Mouse (Mus musculus): ENCODE results near the gene Med21. TPM values are rescaled to one million over a fixed set of nuclear protein-coding genes. Genes with fewer than 3 reads are reported as not detected.
A peak's percentile ranks its signal among the peaks of the same experiment; 100 is the strongest.

The Med21 gene
- 125 and 135 TPM in 2 replicates for polyA plus RNA-seq (2014; fragmentation: Nextera tagmentation; extraction: Ambion mirVana)

- peak; percentile 97 for ATAC-seq (ENCODE audit: low FRiP score)
- no peaks in the 10 kb centered on the region for H3K36me3 ChIP-seq (ENCODE audit: control insufficient read depth, insufficient read depth, low read length)
- peak within 1 kb of the TSS; percentile 77 for H3K4me3 ChIP-seq (ENCODE audit: low read depth, low read length)
- H3K9ac ChIP-seq (ENCODE audit: low read length) = peak within 1 kb of the TSS; percentile 95
- 1% methylated on average over 60 of the region's 60 CpGs for WGBS
- peak; percentile 99 for DNase-seq (ENCODE audit: low spot score, missing footprints)
- H3K4me1 ChIP-seq (ENCODE audit: control insufficient read depth, insufficient read depth, low read length) = peaks cover 7% of the 10 kb centered on the region
- H3K27me3 ChIP-seq (ENCODE audit: control insufficient read depth, insufficient read depth, low read length) = no peaks in the 10 kb centered on the region
- peak within 1 kb of the TSS; percentile 82 for H3K4me2 ChIP-seq
- H3K9me3 ChIP-seq (ENCODE audit: control insufficient read depth, low read length) = no peaks in the 10 kb centered on the region
- H3K27ac ChIP-seq (ENCODE audit: low read depth, low read length) = peak within 1 kb of the TSS; percentile 69; the same call in 1 of the 2 replicates
Observed at GRCm38 (mm10) chr6:146642276-146643183, at the start of gene Med21, which contains the start of gene Tm7sf3. Med21 (plus strand) TSS chr6:146642547. Tm7sf3 (minus strand) TSS chr6:146642824.

DNA sequence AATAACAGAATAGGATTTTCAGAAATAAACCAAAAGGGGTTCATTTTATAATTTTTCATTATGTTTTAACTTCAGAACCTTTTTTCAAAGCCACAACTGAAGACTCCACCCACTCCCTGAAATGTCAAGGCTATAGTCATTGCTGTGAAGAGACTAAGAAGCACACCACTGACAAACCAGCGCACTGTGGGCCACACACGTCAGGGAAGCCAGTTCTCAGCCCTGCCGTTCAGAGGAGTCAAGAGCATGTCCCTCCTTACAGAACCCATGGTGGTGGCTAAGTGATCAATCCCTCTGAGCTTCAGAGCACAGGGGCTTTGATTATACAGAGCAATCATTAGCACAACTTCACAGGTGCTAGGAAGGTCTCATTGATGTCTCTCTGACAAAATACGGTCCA lies 39.7 kb upstream of the Med21 start:
- H3K4me1 ChIP-seq (ENCODE audit: control insufficient read depth, insufficient read depth, low read length) = no peaks in the 10 kb centered on the region
- ATAC-seq (ENCODE audit: low FRiP score) (no peak), DNase-seq (ENCODE audit: low spot score, missing footprints) (no peak)
- no peak overlapping the region for H3K4me3 ChIP-seq (ENCODE audit: low read depth, low read length)
- no peak overlapping the region for H3K4me2 ChIP-seq
- no peak overlapping the region for H3K27ac ChIP-seq (ENCODE audit: low read depth, low read length)
- H3K27me3 ChIP-seq (ENCODE audit: control insufficient read depth, insufficient read depth, low read length) = no peaks in the 10 kb centered on the region
- no peak overlapping the region for H3K9ac ChIP-seq (ENCODE audit: low read length)
- H3K9me3 ChIP-seq (ENCODE audit: control insufficient read depth, low read length) = no peaks in the 10 kb centered on the region
- 89% methylated on average over 4 of the region's 4 CpGs for WGBS
- H3K36me3 ChIP-seq (ENCODE audit: control insufficient read depth, insufficient read depth, low read length) = peaks cover 15% of the 10 kb centered on the region

DNA sequence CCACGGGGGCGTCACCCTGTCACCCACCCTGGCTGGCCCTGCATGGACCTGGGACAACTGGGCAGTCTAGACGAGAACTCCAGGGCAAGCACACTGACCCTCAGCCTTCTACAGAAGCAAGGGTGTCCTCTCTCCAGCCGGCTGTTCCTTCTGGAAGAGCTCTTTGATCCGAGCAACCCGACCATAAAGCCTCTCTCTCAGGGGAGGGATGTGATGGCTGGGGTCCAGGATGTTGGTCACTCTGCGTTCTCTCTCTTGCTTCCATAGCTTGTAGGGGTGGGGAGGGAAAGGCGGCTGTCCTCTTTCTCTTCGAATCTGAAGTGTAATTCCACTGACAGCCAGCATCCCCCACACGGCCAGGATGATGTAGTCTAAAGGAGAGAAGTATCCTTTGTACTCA lies 38.7 kb upstream of the Med21 start:
- no peak overlapping the region for H3K27ac ChIP-seq (ENCODE audit: low read depth, low read length)
- no peaks in the 10 kb centered on the region for H3K9me3 ChIP-seq (ENCODE audit: control insufficient read depth, low read length)
- H3K4me3 ChIP-seq (ENCODE audit: low read depth, low read length) = no peak overlapping the region
- WGBS = 83% methylated on average over 10 of the region's 10 CpGs
- ATAC-seq (ENCODE audit: low FRiP score) (no peak), DNase-seq (ENCODE audit: low spot score, missing footprints) (no peak)
- no peaks in the 10 kb centered on the region for H3K27me3 ChIP-seq (ENCODE audit: control insufficient read depth, insufficient read depth, low read length)
- no peak overlapping the region for H3K4me2 ChIP-seq
- no peaks in the 10 kb centered on the region for H3K4me1 ChIP-seq (ENCODE audit: control insufficient read depth, insufficient read depth, low read length)
- no peak overlapping the region for H3K9ac ChIP-seq (ENCODE audit: low read length)
- peaks cover 15% of the 10 kb centered on the region for H3K36me3 ChIP-seq (ENCODE audit: control insufficient read depth, insufficient read depth, low read length)

- no peak overlapping the region for H3K9ac ChIP-seq (ENCODE audit: low read length)
- H3K4me2 ChIP-seq = no peak overlapping the region
- peaks cover 5% of the 10 kb centered on the region; the same call in 1 of the 2 replicates for H3K36me3 ChIP-seq (ENCODE audit: control insufficient read depth, insufficient read depth, low read length)
- H3K9me3 ChIP-seq (ENCODE audit: control insufficient read depth, low read length) = no peaks in the 10 kb centered on the region
- WGBS = 88% methylated on average over 6 of the region's 6 CpGs
- DNase-seq (ENCODE audit: low spot score, missing footprints) (no peak), ATAC-seq (ENCODE audit: low FRiP score) (no peak)
- no peak overlapping the region for H3K4me3 ChIP-seq (ENCODE audit: low read depth, low read length)
- H3K4me1 ChIP-seq (ENCODE audit: control insufficient read depth, insufficient read depth, low read length) = no peaks in the 10 kb centered on the region
- H3K27me3 ChIP-seq (ENCODE audit: control insufficient read depth, insufficient read depth, low read length) = no peaks in the 10 kb centered on the region
- H3K27ac ChIP-seq (ENCODE audit: low read depth, low read length) = no peak overlapping the region
Observed at GRCm38 (mm10) chr6:146611385-146611784, 31.0 kb upstream of the Med21 start.

DNA sequence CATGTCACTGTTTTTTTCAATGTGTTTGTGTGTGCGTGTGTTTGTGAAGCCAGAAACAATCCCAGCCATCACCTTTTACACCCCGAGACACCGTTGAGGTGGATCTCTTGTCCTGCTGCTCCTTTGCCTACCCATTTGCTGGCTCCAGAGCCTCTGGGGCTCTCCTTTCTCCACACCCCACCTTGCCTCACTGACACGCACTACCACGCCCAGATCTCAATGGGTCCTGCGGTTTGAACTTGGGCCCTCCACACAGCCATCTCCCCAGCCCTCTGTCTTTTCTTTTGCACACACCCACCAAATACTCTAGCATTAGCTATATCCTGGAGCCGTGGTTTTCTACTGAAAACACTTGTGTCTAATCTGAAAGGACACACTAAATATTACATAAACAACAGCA lies 30.4 kb upstream of the Med21 start:
- ATAC-seq (ENCODE audit: low FRiP score) (no peak), DNase-seq (ENCODE audit: low spot score, missing footprints) (no peak)
- no peaks in the 10 kb centered on the region for H3K27me3 ChIP-seq (ENCODE audit: control insufficient read depth, insufficient read depth, low read length)
- H3K4me1 ChIP-seq (ENCODE audit: control insufficient read depth, insufficient read depth, low read length) = no peaks in the 10 kb centered on the region
- no peak overlapping the region for H3K4me3 ChIP-seq (ENCODE audit: low read depth, low read length)
- H3K9ac ChIP-seq (ENCODE audit: low read length) = no peak overlapping the region
- H3K36me3 ChIP-seq (ENCODE audit: control insufficient read depth, insufficient read depth, low read length) = peaks cover 5% of the 10 kb centered on the region; the same call in 1 of the 2 replicates
- no peaks in the 10 kb centered on the region for H3K9me3 ChIP-seq (ENCODE audit: control insufficient read depth, low read length)
- H3K4me2 ChIP-seq = no peak overlapping the region
- no peak overlapping the region for H3K27ac ChIP-seq (ENCODE audit: low read depth, low read length)
- 93% methylated on average over 7 of the region's 7 CpGs for WGBS

- Histone ChIP-seq H3K4me2 (no peak overlapping the region), H3K4me3 (ENCODE audit: low read depth, low read length) (no peak overlapping the region), H3K27ac (ENCODE audit: low read depth, low read length) (no peak overlapping the region), H3K27me3 (ENCODE audit: control insufficient read depth, insufficient read depth, low read length) (no peaks in the 10 kb centered on the region), H3K9me3 (ENCODE audit: control insufficient read depth, low read length) (no peaks in the 10 kb centered on the region), H3K9ac (ENCODE audit: low read length) (no peak overlapping the region), H3K4me1 (ENCODE audit: control insufficient read depth, insufficient read depth, low read length) (no peaks in the 10 kb centered on the region), H3K36me3 (ENCODE audit: control insufficient read depth, insufficient read depth, low read length) (peaks cover 5% of the 10 kb centered on the region; the same call in 1 of the 2 replicates)
- ATAC-seq (ENCODE audit: low FRiP score) = no peak
- peak; percentile 39 for DNase-seq (ENCODE audit: low spot score, missing footprints)
- 89% methylated on average over 5 of the region's 5 CpGs for WGBS
Observed at GRCm38 (mm10) chr6:146612736-146613135, 29.6 kb upstream of the Med21 start.

DNA sequence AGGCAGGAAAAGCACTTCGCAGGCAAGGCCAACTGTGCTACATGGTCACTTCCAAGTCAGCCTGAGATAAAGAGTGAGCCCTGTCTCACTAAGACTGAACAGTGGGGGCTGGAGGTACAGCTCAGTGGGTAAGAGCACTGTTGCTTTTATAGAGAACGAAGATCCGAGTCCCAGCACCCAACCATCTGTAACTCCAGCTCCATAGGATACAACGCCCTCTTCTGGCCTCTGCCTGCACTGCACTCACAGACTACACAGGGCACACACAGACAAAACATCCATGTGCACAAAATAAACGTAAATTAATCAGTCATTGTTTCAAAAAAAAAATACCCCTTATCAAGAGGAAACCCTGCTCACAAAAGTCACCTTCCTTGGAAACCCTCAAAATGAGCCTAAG lies 28.4 kb upstream of the Med21 start:
- H3K4me2 ChIP-seq = no peak overlapping the region
- no peak overlapping the region for H3K4me3 ChIP-seq (ENCODE audit: low read depth, low read length)
- DNase-seq (ENCODE audit: low spot score, missing footprints) (no peak), ATAC-seq (ENCODE audit: low FRiP score) (no peak)
- peaks cover 7% of the 10 kb centered on the region for H3K36me3 ChIP-seq (ENCODE audit: control insufficient read depth, insufficient read depth, low read length)
- WGBS = 84% methylated on average over 5 of the region's 5 CpGs
- no peak overlapping the region for H3K27ac ChIP-seq (ENCODE audit: low read depth, low read length)
- H3K4me1 ChIP-seq (ENCODE audit: control insufficient read depth, insufficient read depth, low read length) = no peaks in the 10 kb centered on the region
- no peaks in the 10 kb centered on the region for H3K27me3 ChIP-seq (ENCODE audit: control insufficient read depth, insufficient read depth, low read length)
- H3K9ac ChIP-seq (ENCODE audit: low read length) = no peak overlapping the region
- H3K9me3 ChIP-seq (ENCODE audit: control insufficient read depth, low read length) = no peaks in the 10 kb centered on the region

DNA sequence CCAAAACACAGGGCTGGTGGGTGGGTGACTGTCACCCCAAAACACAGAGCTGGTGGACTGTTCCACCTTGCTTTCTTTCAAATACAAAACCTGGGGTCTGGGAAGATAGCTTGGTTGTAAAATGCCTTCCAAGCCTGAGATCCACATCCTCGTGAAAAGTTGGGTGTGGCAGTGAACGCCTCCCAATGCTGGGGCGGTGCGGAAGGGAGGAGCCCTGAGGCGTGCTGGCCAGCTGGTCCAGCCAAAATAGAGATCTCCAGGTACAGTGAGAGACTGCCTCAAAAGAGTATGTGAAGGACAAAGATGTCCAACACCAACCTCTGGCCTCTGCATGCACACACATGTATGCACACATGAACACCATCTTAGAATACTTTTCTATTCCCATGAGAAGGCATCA lies 27.8 kb upstream of the Med21 start:
- DNase-seq (ENCODE audit: low spot score, missing footprints) = no peak
- Histone ChIP-seq H3K4me3 (ENCODE audit: low read depth, low read length) (no peak overlapping the region), H3K27ac (ENCODE audit: low read depth, low read length) (no peak overlapping the region), H3K27me3 (ENCODE audit: control insufficient read depth, insufficient read depth, low read length) (no peaks in the 10 kb centered on the region), H3K9ac (ENCODE audit: low read length) (no peak overlapping the region), H3K4me2 (no peak overlapping the region), H3K4me1 (ENCODE audit: control insufficient read depth, insufficient read depth, low read length) (no peaks in the 10 kb centered on the region), H3K36me3 (ENCODE audit: control insufficient read depth, insufficient read depth, low read length) (peaks cover 5% of the 10 kb centered on the region; the same call in 1 of the 2 replicates), H3K9me3 (ENCODE audit: control insufficient read depth, low read length) (no peaks in the 10 kb centered on the region)
- WGBS = 89% methylated on average over 5 of the region's 5 CpGs
- no peak for ATAC-seq (ENCODE audit: low FRiP score)

DNA sequence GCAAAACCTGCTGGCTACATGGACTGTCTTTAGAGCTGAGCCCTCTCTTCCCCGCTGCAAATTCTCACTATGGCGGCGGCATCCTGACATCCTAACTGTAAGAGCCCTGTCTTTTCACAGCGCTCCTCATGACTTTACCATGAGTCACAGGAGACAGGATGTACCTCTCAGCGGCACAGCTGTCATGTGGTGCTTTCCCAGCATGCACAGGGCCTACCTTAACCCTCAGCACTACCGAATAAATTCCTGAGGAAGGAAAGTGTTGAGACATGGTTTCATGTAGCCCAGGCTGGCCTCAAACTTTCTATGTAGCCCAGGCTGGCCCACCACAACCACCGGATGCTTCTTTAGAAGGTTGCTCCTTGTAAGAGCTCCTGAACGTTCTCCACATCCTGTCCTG lies 26.5 kb upstream of the Med21 start:
- Histone ChIP-seq H3K9ac (ENCODE audit: low read length) (no peak overlapping the region), H3K27ac (ENCODE audit: low read depth, low read length) (no peak overlapping the region), H3K27me3 (ENCODE audit: control insufficient read depth, insufficient read depth, low read length) (no peaks in the 10 kb centered on the region), H3K4me1 (ENCODE audit: control insufficient read depth, insufficient read depth, low read length) (no peaks in the 10 kb centered on the region), H3K4me2 (no peak overlapping the region), H3K9me3 (ENCODE audit: control insufficient read depth, low read length) (no peaks in the 10 kb centered on the region), H3K36me3 (ENCODE audit: control insufficient read depth, insufficient read depth, low read length) (peaks cover 5% of the 10 kb centered on the region; the same call in 1 of the 2 replicates), H3K4me3 (ENCODE audit: low read depth, low read length) (no peak overlapping the region)
- DNase-seq (ENCODE audit: low spot score, missing footprints) (no peak), ATAC-seq (ENCODE audit: low FRiP score) (no peak)
- WGBS = 95% methylated on average over 8 of the region's 8 CpGs

All from midbrain, embryonic 11.5 days (tissue).